Mouse (Mus musculus): Measurements from ENCODE around the gene Nup210l.

GRCm38 (mm10) chr3:90212723-90213122 is 108.8 kb downstream of the Nup210l start:
- no peak for TF ChIP-seq CTCF (conservative IDR thresholded peaks at IDR 0.05; ENCODE audit: low read length)
- TF ChIP-seq NANOG (IDR thresholded peaks at IDR 0.05; ENCODE audit: borderline replicate concordance, low read length) = no peak
- no peak for TF ChIP-seq POU5F1 (IDR thresholded peaks at IDR 0.05; ENCODE audit: borderline replicate concordance, low read length)

Data from E14TG2a.4 (cell line).